Mouse (Mus musculus): ENCODE measurements around the gene Snx19. TPM values are rescaled to one million over a fixed set of nuclear protein-coding genes. Genes with fewer than 3 reads are reported as not detected.

Snx19 gene
- total RNA-seq, 2 experiments from 2014 or later = 25.6 to 28.3 TPM

- DNase-seq (ENCODE audit: low spot score in 2 of 2) = peak; percentile 95 to 96
These were observed 53.6 kb downstream of the Snx19 start for GRCm38 (mm10) chr9:30480464-30480863.

GRCm38 (mm10) chr9:30482116-30482515 is 55.2 kb downstream of the Snx19 start:
- no peak for DNase-seq (ENCODE audit: low spot score in 2 of 2)

DNA sequence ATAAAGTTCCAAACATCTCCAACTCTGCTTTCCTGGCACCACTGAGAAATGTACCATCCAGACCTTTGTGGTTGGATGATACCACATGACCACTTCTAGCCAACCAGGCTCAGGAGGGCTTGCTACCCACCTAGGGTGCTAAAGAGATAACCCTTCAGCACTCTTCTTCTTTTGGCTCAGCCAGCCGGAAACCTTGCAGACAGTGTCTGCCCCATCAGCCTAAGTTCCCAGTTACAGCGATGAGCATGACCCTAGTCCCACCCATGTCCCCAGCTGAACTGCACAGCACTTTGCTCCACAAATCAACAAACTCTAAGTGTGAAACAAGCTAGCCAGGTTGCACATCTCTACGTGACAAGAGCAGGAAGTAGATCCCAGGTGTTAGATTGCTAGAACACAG is 57.3 kb downstream of the Snx19 start:
- DNase-seq (ENCODE audit: low spot score in 2 of 2) = no peak

DNA sequence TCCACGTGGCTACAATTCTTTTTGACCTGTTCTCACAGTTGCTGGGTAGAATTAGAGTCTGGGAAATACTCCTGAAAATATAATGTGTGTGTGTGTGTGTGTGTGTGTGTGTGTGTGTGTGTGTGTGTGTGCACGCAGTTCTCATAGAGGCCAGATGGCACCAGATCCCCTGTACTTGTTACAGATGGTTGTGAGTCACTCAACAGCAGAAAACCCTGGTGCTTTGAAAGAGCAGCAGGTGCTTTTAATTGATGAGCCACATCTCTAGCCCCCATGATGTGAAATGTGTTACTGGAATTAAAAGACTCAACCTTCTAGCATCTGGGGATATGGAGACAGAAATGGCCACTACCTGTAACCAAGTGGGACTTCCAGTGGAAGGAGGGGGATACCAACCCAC is 58.3 kb downstream of the Snx19 start:
- no peak for DNase-seq (ENCODE audit: low spot score in 2 of 2)

DNA sequence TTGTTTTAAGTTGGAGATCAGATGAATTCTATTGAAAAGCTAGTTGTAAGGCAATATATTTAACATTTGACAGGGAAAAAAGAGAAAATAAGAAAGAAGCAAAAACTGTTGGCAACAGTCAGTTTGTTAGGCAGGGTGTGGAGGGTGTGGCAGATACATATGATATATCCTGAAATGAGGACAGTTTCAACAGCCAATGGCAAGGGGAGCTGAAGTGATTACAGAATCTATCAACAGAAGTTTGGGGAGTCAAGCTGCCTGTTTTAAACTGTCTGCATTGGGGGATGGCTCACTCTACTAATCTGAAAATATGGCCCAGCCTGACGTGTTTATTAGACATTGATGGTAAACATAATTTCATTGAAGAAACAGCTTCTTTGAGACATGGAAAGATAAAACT is 61.5 kb downstream of the Snx19 start:
- no peak for DNase-seq (ENCODE audit: low spot score in 2 of 2)

- DNase-seq (ENCODE audit: low spot score in 2 of 2) = no peak
These were observed 67.5 kb downstream of the Snx19 start for GRCm38 (mm10) chr9:30494446-30494845.

- no peak for DNase-seq (ENCODE audit: low spot score in 2 of 2)
These were observed 82.1 kb downstream of the Snx19 start for GRCm38 (mm10) chr9:30508966-30509365.

GRCm38 (mm10) chr9:30515953-30516352 is 89.0 kb downstream of the Snx19 start:
- DNase-seq (ENCODE audit: low spot score in 2 of 2) = no peak

All from adrenal gland, adult 18-20 months (tissue).